Mouse (Mus musculus) heart, postnatal 0 days (tissue): Measurements from ENCODE around the gene Il18r1. TPM values are rescaled to one million over a fixed set of nuclear protein-coding genes. Genes with fewer than 3 reads are reported as not detected.

Source experiments
- ATAC-seq: fragments of 200-750 bp; cut with Nextera tagmentation; 2 replicates; pipeline ENCODE4 v1.8.0; 2017; ENCODE audit warnings: low read depth, moderate number of reproducible peaks, moderate library complexity; ENCODE audit not compliant: insufficient read depth
- DNase-seq: peaks from one replicate; pipeline ENCODE4 v3.0.0-alpha.2; 2016; ENCODE audit warnings: low spot score
- H3K27ac ChIP-seq: fragments of 300-500 bp; sonication (generic); 2 replicates; pipeline ENCODE4 v1.5.1; 2014; ENCODE audit warnings: low read depth, mild to moderate bottlenecking
- H3K27me3 ChIP-seq: fragments of 300-500 bp; sonication (generic); 2 replicates; pipeline ENCODE4 v1.6.1; 2014; ENCODE audit warnings: low read length, mixed read lengths; ENCODE audit not compliant: control insufficient read depth, insufficient read depth
- H3K36me3 ChIP-seq: fragments of 300-500 bp; sonication (generic); replicated peaks from 2 replicates; pipeline ENCODE4 v1.6.1; 2014; ENCODE audit warnings: low read length, mixed read lengths; ENCODE audit not compliant: control insufficient read depth, insufficient read depth
- H3K4me1 ChIP-seq: fragments of 300-500 bp; sonication (generic); 2 replicates; pipeline ENCODE4 v1.6.1; 2014; ENCODE audit warnings: antibody characterized with exemption; ENCODE audit not compliant: control insufficient read depth, insufficient read depth
- H3K4me2 ChIP-seq: fragments of 300-500 bp; sonication (generic); 2 replicates; pipeline ENCODE4 v1.6.1; 2014; ENCODE audit warnings: low read depth, mild to moderate bottlenecking, low read length, moderate library complexity
- H3K4me3 ChIP-seq: fragments of 300-500 bp; sonication (generic); 2 replicates; pipeline ENCODE4 v1.5.1; 2014; ENCODE audit warnings: low read depth, low read length
- H3K9ac ChIP-seq: fragments of 300-500 bp; sonication (generic); replicated peaks from 2 replicates; pipeline ENCODE4 v1.6.1; 2014; ENCODE audit warnings: low read depth, low read length, mixed read lengths
- H3K9me3 ChIP-seq: fragments of 300-500 bp; sonication (generic); replicated peaks from 2 replicates; pipeline ENCODE4 v1.6.1; 2016; ENCODE audit warnings: low read length; ENCODE audit not compliant: control insufficient read depth
- CTCF ChIP-seq: IDR thresholded peaks from 2 replicates; pipeline ENCODE4 v1.5.1; 2016; ENCODE audit warnings: antibody characterized with exemption, control low read depth, low read depth
- EP300 ChIP-seq: IDR thresholded peaks from 2 replicates; pipeline ENCODE4 v1.6.1; 2016; ENCODE audit warnings: antibody characterized with exemption, low read depth
- WGBS: fragments of 180-500 bp; shearing (Covaris S2); extraction: QIAGEN DNeasy Blood & Tissue Kit; methylation state at CpG from one replicate; pipeline ENCODE4 v1.1.7; 2014; 5-methylcytosine and 5-hydroxymethylcytosine counted together
- polyA plus RNA-seq: library from polyadenylated mRNA; unstranded; fragments of >200 nt; fragmentation: Nextera tagmentation; extraction: Ambion mirVana; gene quantifications from 2 replicates; pipeline ENCODE4 v1.2.1, GENCODE M21; 2015
- total RNA-seq: library from RNA; depleted of rRNA; stranded (reverse); fragments of >200 nt; gene quantifications from 2 replicates; pipeline ENCODE4 v1.2.3, GENCODE M21; 2014; ENCODE audit warnings: low replicate concordance

Gene Il18r1
- total and polyA plus RNA-seq, 2 experiments from 2014 or later: 0.46 to 0.97 TPM

GRCm38 (mm10) chr1:40514851-40515585 lies 49.7 kb downstream of the Il18r1 start, which contains the start of gene Il18rap:
Gene Il18rap, plus strand, starts transcription at chr1:40515362.
- H3K9ac ChIP-seq: no peak within 1 kb of the TSS
- TF ChIP-seq EP300 (no peak), CTCF (no peak)
- 53% methylated on average over 9 of the region's 9 CpGs for whole genome bisulfite sequencing
- H3K9me3 ChIP-seq: no peaks in the 10 kb centered on the region
- no peak within 1 kb of the TSS for H3K4me3 ChIP-seq
- DNase-seq (no peak), ATAC-seq (no peak)
- H3K36me3 ChIP-seq: no peaks in the 10 kb centered on the region
- H3K27ac ChIP-seq: no peak within 1 kb of the TSS
- H3K27me3 ChIP-seq: no peaks in the 10 kb centered on the region
- H3K4me2 ChIP-seq: no peak within 1 kb of the TSS
- no peaks in the 10 kb centered on the region for H3K4me1 ChIP-seq

GRCm38 (mm10) chr1:40516364-40516763 lies 51.0 kb downstream of the Il18r1 start:
- Histone ChIP-seq H3K9me3 (no peaks in the 10 kb centered on the region), H3K4me2 (no peak overlapping the region), H3K36me3 (no peaks in the 10 kb centered on the region), H3K4me1 (no peaks in the 10 kb centered on the region), H3K4me3 (no peak overlapping the region), H3K27me3 (no peaks in the 10 kb centered on the region), H3K9ac (no peak overlapping the region), H3K27ac (no peak overlapping the region)
- ATAC-seq (no peak), DNase-seq (no peak)
- 82% methylated on average over 6 of the region's 6 CpGs for WGBS
- no peak for TF ChIP-seq EP300
- no peak for TF ChIP-seq CTCF

GRCm38 (mm10) chr1:40522918-40523317 lies 57.6 kb downstream of the Il18r1 start:
- no peak for TF ChIP-seq EP300
- no peak for TF ChIP-seq CTCF
- DNase-seq: no peak
- no peak overlapping the region for H3K9ac ChIP-seq
- WGBS: 74% methylated on average over 7 of the region's 7 CpGs
- no peak overlapping the region for H3K27ac ChIP-seq
- no peaks in the 10 kb centered on the region for H3K27me3 ChIP-seq
- ATAC-seq: no peak
- 0 out of 2 replicates have a peak, but pooled peaks cover 3% of the 10 kb centered on the region for H3K9me3 ChIP-seq
- no peaks in the 10 kb centered on the region for H3K4me1 ChIP-seq
- no peak overlapping the region for H3K4me3 ChIP-seq
- H3K4me2 ChIP-seq: no peak overlapping the region
- H3K36me3 ChIP-seq: no peaks in the 10 kb centered on the region

GRCm38 (mm10) chr1:40523971-40524722 lies 58.8 kb downstream of the Il18r1 start:
- DNase-seq (no peak), ATAC-seq (no peak)
- Histone ChIP-seq H3K27me3 (no peaks in the 10 kb centered on the region), H3K9me3 (0 out of 2 replicates have a peak, but pooled peaks cover 3% of the 10 kb centered on the region), H3K4me1 (no peaks in the 10 kb centered on the region), H3K27ac (no peak overlapping the region), H3K4me2 (no peak overlapping the region), H3K9ac (no peak overlapping the region), H3K36me3 (no peaks in the 10 kb centered on the region), H3K4me3 (no peak overlapping the region)
- 75% methylated on average over 5 of the region's 5 CpGs for WGBS
- TF ChIP-seq EP300 (no peak), CTCF (no peak)

- H3K9me3 ChIP-seq: 0 out of 2 replicates have a peak, but pooled peaks cover 3% of the 10 kb centered on the region
- DNase-seq (no peak), ATAC-seq (no peak)
- H3K4me2 ChIP-seq: no peak overlapping the region
- WGBS: 73% methylated on average over 5 of the region's 5 CpGs
- no peak overlapping the region for H3K27ac ChIP-seq
- no peaks in the 10 kb centered on the region for H3K36me3 ChIP-seq
- no peak overlapping the region for H3K9ac ChIP-seq
- no peaks in the 10 kb centered on the region for H3K27me3 ChIP-seq
- H3K4me1 ChIP-seq: no peaks in the 10 kb centered on the region
- no peak overlapping the region for H3K4me3 ChIP-seq
- TF ChIP-seq CTCF (no peak), EP300 (no peak)
Observed at GRCm38 (mm10) chr1:40529287-40529686, 63.9 kb downstream of the Il18r1 start.
